Mouse (Mus musculus) neural tube, embryonic 12.5 days (tissue): ENCODE data around the gene Sod3. TPM values are rescaled to one million over a fixed set of nuclear protein-coding genes. Genes with fewer than 3 reads are reported as not detected.
A peak's percentile ranks its signal among the peaks of the same experiment; 100 is the strongest.

Source experiments
- ATAC-seq: fragments of 200-750 bp; cut with Nextera tagmentation; 2 replicates; pipeline ENCODE4 v1.8.0; 2017; ENCODE audit warnings: low read depth, mild to moderate bottlenecking, moderate TSS enrichment, moderate library complexity; ENCODE audit not compliant: low FRiP score
- H3K27ac ChIP-seq: fragments of 300-500 bp; sonication (generic); 2 replicates; pipeline ENCODE4 v1.5.1; 2016
- H3K27me3 ChIP-seq: fragments of 300-500 bp; sonication (generic); replicated peaks from 2 replicates; pipeline ENCODE4 v1.6.1; 2016; ENCODE audit warnings: mild to moderate bottlenecking
- H3K36me3 ChIP-seq: fragments of 300-500 bp; sonication (generic); 2 replicates; pipeline ENCODE4 v1.6.1; 2016; ENCODE audit warnings: mild to moderate bottlenecking
- H3K4me1 ChIP-seq: fragments of 300-500 bp; sonication (generic); 2 replicates; pipeline ENCODE4 v1.6.1; 2016
- H3K4me2 ChIP-seq: fragments of 300-500 bp; sonication (generic); replicated peaks from 2 replicates; pipeline ENCODE4 v1.6.1; 2016; ENCODE audit warnings: mild to moderate bottlenecking
- H3K4me3 ChIP-seq: fragments of 300-500 bp; sonication (generic); 2 replicates; pipeline ENCODE4 v1.5.1; 2016
- H3K9ac ChIP-seq: fragments of 300-500 bp; sonication (generic); 2 replicates; pipeline ENCODE4 v1.6.1; 2016; ENCODE audit warnings: mild to moderate bottlenecking
- H3K9me3 ChIP-seq: fragments of 300-500 bp; sonication (generic); 2 replicates; pipeline ENCODE4 v1.6.1; 2016; ENCODE audit warnings: mild to moderate bottlenecking
- WGBS: fragments of 180-500 bp; shearing (Covaris S2); methylation state at CpG from one replicate; pipeline ENCODE4 v1.1.7; 2016; 5-methylcytosine and 5-hydroxymethylcytosine counted together
- polyA plus RNA-seq: library from polyadenylated mRNA; unstranded; fragments of >200 nt; fragmentation: Nextera tagmentation; extraction: Ambion mirVana; gene quantifications from 2 replicates; pipeline ENCODE4 v1.2.1, GENCODE M21; 2016

Gene Sod3
- polyA plus RNA-seq = 0.42 TPM in 2 replicates

GRCm38 (mm10) chr5:52363468-52364150 lies at the start of gene Sod3:
TSS of gene Sod3 (plus strand) at chr5:52363791.
- Histone ChIP-seq H3K36me3 (no peaks in the 10 kb centered on the region), H3K27ac (no peak within 1 kb of the TSS), H3K9me3 (no peaks in the 10 kb centered on the region), H3K9ac (0 out of 2 replicates have a peak within 1 kb of the TSS, but pooled peaks have one; percentile 21), H3K4me1 (peaks cover 6% of the 10 kb centered on the region; the same call in 1 of the 2 replicates), H3K4me3 (no peak within 1 kb of the TSS), H3K4me2 (no peak within 1 kb of the TSS; the same call in 1 of the 2 replicates), H3K27me3 (no peaks in the 10 kb centered on the region)
- 16% methylated on average over 11 of the region's 11 CpGs for WGBS
- no peak for ATAC-seq

GRCm38 (mm10) chr5:52316926-52317325 lies 46.7 kb upstream of the Sod3 start:
- no peak overlapping the region for H3K4me3 ChIP-seq
- H3K4me1 ChIP-seq = no peaks in the 10 kb centered on the region
- no peaks in the 10 kb centered on the region for H3K9me3 ChIP-seq
- no peak overlapping the region for H3K27ac ChIP-seq
- H3K36me3 ChIP-seq = no peaks in the 10 kb centered on the region
- no peak for ATAC-seq
- no peak overlapping the region for H3K4me2 ChIP-seq
- no peaks in the 10 kb centered on the region for H3K27me3 ChIP-seq
- 93% methylated on average over 7 of the region's 7 CpGs for WGBS
- H3K9ac ChIP-seq = no peak overlapping the region

GRCm38 (mm10) chr5:52319499-52319898 lies 44.1 kb upstream of the Sod3 start:
- H3K4me1 ChIP-seq = no peaks in the 10 kb centered on the region
- no peaks in the 10 kb centered on the region for H3K36me3 ChIP-seq
- H3K27me3 ChIP-seq = no peaks in the 10 kb centered on the region
- ATAC-seq = no peak
- no peaks in the 10 kb centered on the region for H3K9me3 ChIP-seq
- no peak overlapping the region for H3K27ac ChIP-seq
- no peak overlapping the region for H3K4me2 ChIP-seq
- 85% methylated on average over 8 of the region's 8 CpGs for WGBS
- H3K4me3 ChIP-seq = no peak overlapping the region
- no peak overlapping the region for H3K9ac ChIP-seq

- H3K27ac ChIP-seq = no peak overlapping the region
- WGBS = 17% methylated on average over 8 of the region's 8 CpGs
- no peaks in the 10 kb centered on the region for H3K27me3 ChIP-seq
- H3K9ac ChIP-seq = no peak overlapping the region
- no peak overlapping the region for H3K4me2 ChIP-seq
- no peaks in the 10 kb centered on the region for H3K9me3 ChIP-seq
- ATAC-seq = no peak
- no peaks in the 10 kb centered on the region for H3K4me1 ChIP-seq
- H3K36me3 ChIP-seq = no peaks in the 10 kb centered on the region
- H3K4me3 ChIP-seq = no peak overlapping the region
Measured at GRCm38 (mm10) chr5:52332120-52332519, 31.5 kb upstream of the Sod3 start.

- Histone ChIP-seq H3K4me1 (no peaks in the 10 kb centered on the region), H3K9me3 (no peaks in the 10 kb centered on the region), H3K36me3 (no peaks in the 10 kb centered on the region), H3K4me2 (no peak overlapping the region), H3K9ac (no peak overlapping the region), H3K27ac (no peak overlapping the region), H3K27me3 (no peaks in the 10 kb centered on the region), H3K4me3 (no peak overlapping the region)
- no peak for ATAC-seq
- WGBS = 90% methylated on average over 3 of the region's 3 CpGs
Measured at GRCm38 (mm10) chr5:52335590-52335989, 28.0 kb upstream of the Sod3 start.

GRCm38 (mm10) chr5:52339134-52339533 lies 24.5 kb upstream of the Sod3 start:
- 78% methylated on average over 2 of the region's 2 CpGs for WGBS
- H3K4me1 ChIP-seq = no peaks in the 10 kb centered on the region
- no peak overlapping the region for H3K27ac ChIP-seq
- no peak overlapping the region for H3K4me2 ChIP-seq
- H3K4me3 ChIP-seq = no peak overlapping the region
- H3K9ac ChIP-seq = no peak overlapping the region
- no peak for ATAC-seq
- no peaks in the 10 kb centered on the region for H3K9me3 ChIP-seq
- H3K36me3 ChIP-seq = no peaks in the 10 kb centered on the region
- H3K27me3 ChIP-seq = no peaks in the 10 kb centered on the region

- 93% methylated on average over 2 of the region's 2 CpGs for WGBS
- Histone ChIP-seq H3K27ac (no peak overlapping the region), H3K36me3 (no peaks in the 10 kb centered on the region), H3K9me3 (no peaks in the 10 kb centered on the region), H3K4me3 (no peak overlapping the region), H3K4me1 (no peaks in the 10 kb centered on the region), H3K9ac (no peak overlapping the region), H3K27me3 (no peaks in the 10 kb centered on the region), H3K4me2 (no peak overlapping the region)
- no peak for ATAC-seq
Measured at GRCm38 (mm10) chr5:52346890-52347289, 16.7 kb upstream of the Sod3 start.

- WGBS = 85% methylated on average over 2 of the region's 2 CpGs
- no peak overlapping the region for H3K9ac ChIP-seq
- no peak for ATAC-seq
Measured at GRCm38 (mm10) chr5:52350451-52350850, 13.1 kb upstream of the Sod3 start.

GRCm38 (mm10) chr5:52351561-52351960 lies 12.0 kb upstream of the Sod3 start:
- no peak overlapping the region for H3K27ac ChIP-seq
- no peak for ATAC-seq
- no peaks in the 10 kb centered on the region for H3K4me1 ChIP-seq
- no peak overlapping the region for H3K4me2 ChIP-seq
- WGBS = 90% methylated on average over 2 of the region's 2 CpGs
- no peak overlapping the region for H3K9ac ChIP-seq
- H3K9me3 ChIP-seq = no peaks in the 10 kb centered on the region
- no peak overlapping the region for H3K4me3 ChIP-seq
- no peaks in the 10 kb centered on the region for H3K27me3 ChIP-seq
- H3K36me3 ChIP-seq = no peaks in the 10 kb centered on the region

More at GRCm38 (mm10) chr5:52350451-52350850, 13.1 kb upstream of the Sod3 start:
- Histone ChIP-seq H3K27me3 (no peaks in the 10 kb centered on the region), H3K36me3 (no peaks in the 10 kb centered on the region), H3K4me1 (no peaks in the 10 kb centered on the region), H3K4me3 (no peak overlapping the region), H3K27ac (no peak overlapping the region), H3K9me3 (no peaks in the 10 kb centered on the region), H3K4me2 (no peak overlapping the region)

GRCm38 (mm10) chr5:52352730-52353129 lies 10.9 kb upstream of the Sod3 start:
- Histone ChIP-seq H3K9ac (no peak overlapping the region), H3K9me3 (no peaks in the 10 kb centered on the region), H3K27ac (no peak overlapping the region), H3K36me3 (no peaks in the 10 kb centered on the region), H3K4me3 (no peak overlapping the region), H3K4me2 (no peak overlapping the region), H3K27me3 (no peaks in the 10 kb centered on the region), H3K4me1 (no peaks in the 10 kb centered on the region)
- 92% methylated on average over 5 of the region's 5 CpGs for WGBS
- no peak for ATAC-seq

- Histone ChIP-seq H3K9ac (no peak overlapping the region), H3K27ac (no peak overlapping the region), H3K9me3 (no peaks in the 10 kb centered on the region), H3K4me3 (no peak overlapping the region), H3K4me1 (no peaks in the 10 kb centered on the region), H3K27me3 (no peaks in the 10 kb centered on the region), H3K4me2 (no peak overlapping the region), H3K36me3 (no peaks in the 10 kb centered on the region)
- ATAC-seq = no peak
- 56% methylated on average over 4 of the region's 4 CpGs for WGBS
Measured at GRCm38 (mm10) chr5:52354441-52354840, 9.2 kb upstream of the Sod3 start.

GRCm38 (mm10) chr5:52355612-52356011 lies 8.0 kb upstream of the Sod3 start:
- Histone ChIP-seq H3K9ac (no peak overlapping the region), H3K4me1 (no peaks in the 10 kb centered on the region), H3K27me3 (no peaks in the 10 kb centered on the region), H3K9me3 (no peaks in the 10 kb centered on the region), H3K36me3 (no peaks in the 10 kb centered on the region), H3K4me2 (no peak overlapping the region), H3K4me3 (no peak overlapping the region), H3K27ac (no peak overlapping the region)
- 86% methylated on average over 7 of the region's 7 CpGs for WGBS
- ATAC-seq = no peak

- no peak overlapping the region for H3K4me3 ChIP-seq
- H3K4me2 ChIP-seq = no peak overlapping the region
- no peaks in the 10 kb centered on the region for H3K4me1 ChIP-seq
- 44% methylated on average over 9 of the region's 9 CpGs for WGBS
- no peaks in the 10 kb centered on the region for H3K27me3 ChIP-seq
- H3K9me3 ChIP-seq = no peaks in the 10 kb centered on the region
- ATAC-seq = no peak
- H3K36me3 ChIP-seq = no peaks in the 10 kb centered on the region
- no peak overlapping the region for H3K9ac ChIP-seq
- H3K27ac ChIP-seq = no peak overlapping the region
Measured at GRCm38 (mm10) chr5:52357175-52357754, 6.3 kb upstream of the Sod3 start.
